Mouse (Mus musculus) midbrain, embryonic 13.5 days (tissue): ENCODE results near the gene Pip5k1a. TPM values are rescaled to one million over a fixed set of nuclear protein-coding genes. Genes with fewer than 3 reads are reported as not detected.
"Not testable (repeated sequence)": the region's sequence is repeated elsewhere in the genome, so short reads cannot be mapped to it uniquely, and the experiment has no call there.

Experiments used
- ATAC-seq: fragments of 200-750 bp; cut with Nextera tagmentation; 2 replicates; pipeline ENCODE4 v1.8.0; 2017; ENCODE audit warnings: mild to moderate bottlenecking, moderate TSS enrichment, moderate library complexity
- H3K27ac ChIP-seq: fragments of 300-500 bp; sonication (generic); 2 replicates; pipeline ENCODE4 v1.5.1; 2015; ENCODE audit warnings: inconsistent platforms, mild to moderate bottlenecking, moderate library complexity
- H3K27me3 ChIP-seq: fragments of 300-500 bp; sonication (generic); 2 replicates; pipeline ENCODE4 v1.6.1; 2015; ENCODE audit warnings: mild to moderate bottlenecking, inconsistent platforms
- H3K36me3 ChIP-seq: fragments of 300-500 bp; sonication (generic); 2 replicates; pipeline ENCODE4 v1.6.1; 2015; ENCODE audit warnings: mild to moderate bottlenecking, inconsistent platforms
- H3K4me1 ChIP-seq: fragments of 300-500 bp; sonication (generic); replicated peaks from 2 replicates; pipeline ENCODE4 v1.6.1; 2015; ENCODE audit warnings: inconsistent platforms
- H3K4me2 ChIP-seq: fragments of 300-500 bp; sonication (generic); replicated peaks from 2 replicates; pipeline ENCODE4 v1.6.1; 2015; ENCODE audit warnings: moderate library complexity, mild to moderate bottlenecking, inconsistent platforms
- H3K4me3 ChIP-seq: fragments of 300-500 bp; sonication (generic); replicated peaks from 2 replicates; pipeline ENCODE4 v1.5.1; 2015; ENCODE audit warnings: mild to moderate bottlenecking, inconsistent platforms
- H3K9ac ChIP-seq: fragments of 300-500 bp; sonication (generic); replicated peaks from 2 replicates; pipeline ENCODE4 v1.6.1; 2015; ENCODE audit warnings: mild to moderate bottlenecking, inconsistent platforms
- H3K9me3 ChIP-seq: fragments of 300-500 bp; sonication (generic); 2 replicates; pipeline ENCODE4 v1.6.1; 2016; ENCODE audit warnings: mild to moderate bottlenecking, inconsistent platforms
- WGBS: fragments of 180-500 bp; shearing (Covaris S2); methylation state at CpG from one replicate; pipeline ENCODE4 v1.1.7; 2015; 5-methylcytosine and 5-hydroxymethylcytosine counted together
- polyA plus RNA-seq: library from polyadenylated mRNA; unstranded; fragments of >200 nt; fragmentation: Nextera tagmentation; extraction: Ambion mirVana; gene quantifications from 2 replicates; pipeline ENCODE4 v1.2.1, GENCODE M21; 2015

Gene Pip5k1a
- polyA plus RNA-seq, 1 experiment from 2014 or later: 20.5 TPM

DNA sequence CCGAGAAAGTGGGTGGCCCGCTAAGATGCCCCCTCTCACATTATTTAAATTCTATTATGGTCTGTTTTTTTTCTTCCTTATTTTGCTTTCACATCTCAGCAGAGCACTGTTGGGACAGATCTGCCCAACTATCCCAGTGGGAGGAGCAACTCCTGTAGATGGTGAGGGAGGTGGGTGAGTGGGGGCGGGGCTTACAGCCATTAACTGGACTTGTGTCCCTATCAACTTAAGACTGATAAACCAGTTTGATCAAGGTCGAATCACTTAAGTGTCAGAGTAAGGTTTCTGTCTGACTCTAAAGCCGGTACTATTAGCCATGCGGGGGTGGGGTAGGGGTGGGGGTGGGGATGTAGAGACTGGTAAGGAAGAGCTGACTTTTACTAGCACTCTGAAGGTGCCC is 28.3 kb upstream of the Pip5k1a start:
- 36% methylated on average over 6 of the region's 6 CpGs for WGBS
- peaks cover 23% of the 10 kb centered on the region for H3K4me1 ChIP-seq
- no peaks in the 10 kb centered on the region for H3K27me3 ChIP-seq
- no peak for ATAC-seq
- peak overlapping the region; percentile 52; the same call in 1 of the 2 replicates for H3K9ac ChIP-seq
- no peaks in the 10 kb centered on the region for H3K9me3 ChIP-seq
- H3K36me3 ChIP-seq: peaks cover 26% of the 10 kb centered on the region
- peak overlapping the region; percentile 57 for H3K4me2 ChIP-seq
- no peak overlapping the region for H3K27ac ChIP-seq
- H3K4me3 ChIP-seq: peak overlapping the region; percentile 38

DNA sequence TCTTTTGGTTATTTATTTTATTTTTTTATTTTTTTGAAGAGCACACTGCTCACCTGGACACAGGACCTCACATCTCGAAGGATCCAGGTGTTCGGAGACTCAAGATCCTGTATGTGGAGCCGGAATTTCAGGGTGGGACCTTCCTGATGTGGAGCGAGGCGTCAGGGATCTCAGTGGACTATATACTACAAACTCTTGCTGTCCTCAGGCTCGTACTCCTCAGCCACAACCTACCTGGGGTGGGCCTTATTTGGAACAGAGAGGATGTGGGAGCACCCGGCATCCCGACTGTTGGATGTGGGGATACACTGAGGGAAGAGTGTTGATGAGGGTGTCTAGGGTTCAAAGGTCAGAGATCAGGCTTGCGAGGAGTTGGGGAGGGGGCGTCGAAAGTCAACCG is 27.4 kb upstream of the Pip5k1a start:
- not testable (repeated sequence) for H3K9ac ChIP-seq, H3K27ac ChIP-seq, H3K27me3 ChIP-seq, H3K4me2 ChIP-seq, H3K9me3 ChIP-seq
- no CpG with 5 or more reads among the region's 12 CpGs for WGBS
- Histone ChIP-seq H3K4me3 (peak overlapping the region; percentile 72; the same call in 1 of the 2 replicates), H3K36me3 (peaks cover 27% of the 10 kb centered on the region), H3K4me1 (peaks cover 23% of the 10 kb centered on the region)
- peak; percentile 72 for ATAC-seq

DNA sequence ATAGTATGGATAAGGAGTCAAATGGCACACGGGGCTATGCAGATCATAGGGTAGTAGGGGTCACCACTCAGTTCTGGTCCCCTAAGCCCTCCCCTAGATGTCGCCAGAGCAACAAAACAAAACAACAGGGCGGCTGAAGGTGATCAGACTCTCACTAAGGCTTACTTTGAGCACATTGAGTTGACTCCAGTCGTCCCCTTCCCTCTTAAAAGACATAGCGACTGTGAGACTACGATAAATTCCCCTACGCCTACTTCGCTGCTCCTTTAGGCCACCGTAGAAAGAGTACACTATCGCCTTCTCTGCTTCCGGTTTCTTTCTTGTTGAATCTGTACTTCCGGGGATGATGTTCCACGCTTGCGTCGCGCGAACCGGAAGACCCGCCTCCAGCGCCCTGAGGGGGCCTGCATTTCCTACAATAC is 27.0 kb upstream of the Pip5k1a start, which contains the start of the genes Scnm1 and Lysmd1:
Gene Scnm1, minus strand, starts transcription at position 332 of the 422 bp plus-strand sequence.
Gene Lysmd1, plus strand, starts transcription at position 409 of the 422 bp plus-strand sequence.
- peak within 1 kb of the TSS; percentile 83 for H3K9ac ChIP-seq
- peak within 1 kb of the TSS; percentile 90 for H3K4me2 ChIP-seq
- WGBS: under 1% methylated on average over 20 of the region's 20 CpGs
- no peaks in the 10 kb centered on the region for H3K9me3 ChIP-seq
- H3K36me3 ChIP-seq: peaks cover 32% of the 10 kb centered on the region
- peak within 1 kb of the TSS; percentile 74 for H3K27ac ChIP-seq
- peak; percentile 95 for ATAC-seq
- peaks cover 23% of the 10 kb centered on the region for H3K4me1 ChIP-seq
- no peaks in the 10 kb centered on the region for H3K27me3 ChIP-seq
- peak within 1 kb of the TSS; percentile 72 for H3K4me3 ChIP-seq

DNA sequence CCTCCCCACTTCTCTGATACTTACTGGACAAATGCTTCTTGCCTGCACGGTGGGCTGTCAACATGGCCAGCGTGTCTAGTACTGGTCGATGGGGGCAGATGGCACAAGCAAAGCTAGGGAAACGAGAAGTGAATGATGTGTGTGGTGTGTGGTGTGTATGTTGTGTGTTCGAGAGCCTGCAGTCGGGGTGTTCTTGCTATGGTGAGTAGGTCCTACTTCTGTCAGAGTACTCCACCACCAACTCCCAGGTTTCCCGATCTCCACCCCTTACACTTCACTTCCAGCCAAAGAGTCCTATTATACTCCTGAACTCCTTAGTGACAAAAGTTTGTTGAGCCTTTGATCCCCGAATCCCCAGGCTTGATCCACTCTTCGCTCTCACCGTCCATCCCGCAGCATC is 26.4 kb upstream of the Pip5k1a start:
- Histone ChIP-seq H3K4me3 (peak overlapping the region; percentile 72), H3K27me3 (no peaks in the 10 kb centered on the region), H3K27ac (peak overlapping the region; percentile 74), H3K9ac (peak overlapping the region; percentile 83), H3K4me2 (peak overlapping the region; percentile 90), H3K36me3 (peaks cover 35% of the 10 kb centered on the region), H3K4me1 (peaks cover 23% of the 10 kb centered on the region), H3K9me3 (no peaks in the 10 kb centered on the region)
- ATAC-seq: peak; percentile 34; the same call in 1 of the 2 replicates
- 60% methylated on average over 11 of the region's 11 CpGs for WGBS

DNA sequence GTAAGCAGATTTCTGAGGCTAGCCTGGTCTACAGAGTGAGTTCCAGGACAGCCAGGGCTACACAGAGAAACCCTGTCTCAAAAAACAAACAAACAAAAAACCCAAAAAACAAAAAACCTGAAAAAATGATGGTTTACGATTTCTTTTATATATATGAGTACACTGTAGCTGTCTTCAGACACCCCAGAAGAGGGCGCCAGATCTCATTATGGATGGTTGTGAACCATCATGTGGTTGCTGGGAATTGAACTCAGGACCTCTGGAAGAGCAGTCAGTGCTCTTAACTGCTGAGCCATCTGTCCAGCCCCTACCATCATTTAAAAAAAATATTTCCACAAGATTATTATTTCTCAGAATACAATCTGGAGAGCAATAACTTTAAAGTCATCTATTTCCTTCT is 25.7 kb upstream of the Pip5k1a start:
- H3K4me3 ChIP-seq, H3K4me2 ChIP-seq, ATAC-seq, H3K27ac ChIP-seq, H3K9ac ChIP-seq, H3K27me3 ChIP-seq, H3K9me3 ChIP-seq: not testable (repeated sequence)
- Histone ChIP-seq H3K4me1 (peaks cover 23% of the 10 kb centered on the region), H3K36me3 (peaks cover 31% of the 10 kb centered on the region)
- WGBS: 88% methylated on average over 2 of the region's 2 CpGs

DNA sequence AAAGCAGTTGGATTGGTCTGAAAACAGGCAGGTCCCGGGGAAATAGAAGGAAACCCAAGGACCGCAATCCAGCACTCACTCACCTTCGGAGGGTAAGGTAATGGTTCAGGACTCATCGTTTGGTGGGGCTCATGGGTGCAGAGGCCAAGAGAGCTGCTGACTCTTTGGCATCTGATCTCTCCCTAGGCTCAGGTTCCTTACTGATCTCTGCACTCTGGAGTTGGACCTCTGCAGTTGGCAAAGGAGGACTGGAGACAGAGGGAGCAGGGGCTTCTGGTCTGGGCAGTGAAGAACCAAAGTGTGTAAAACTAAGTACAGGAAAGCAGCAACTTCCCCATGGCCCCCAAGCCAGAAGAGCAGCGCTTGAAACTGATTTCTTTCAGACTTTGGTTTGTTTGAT is 23.4 kb upstream of the Pip5k1a start:
- no peaks in the 10 kb centered on the region for H3K9me3 ChIP-seq
- no peaks in the 10 kb centered on the region for H3K27me3 ChIP-seq
- peaks cover 12% of the 10 kb centered on the region for H3K4me1 ChIP-seq
- no peak overlapping the region for H3K27ac ChIP-seq
- H3K4me3 ChIP-seq: no peak overlapping the region
- WGBS: 92% methylated on average over 5 of the region's 5 CpGs
- ATAC-seq: no peak
- no peak overlapping the region for H3K4me2 ChIP-seq
- H3K9ac ChIP-seq: no peak overlapping the region
- peaks cover 31% of the 10 kb centered on the region for H3K36me3 ChIP-seq

DNA sequence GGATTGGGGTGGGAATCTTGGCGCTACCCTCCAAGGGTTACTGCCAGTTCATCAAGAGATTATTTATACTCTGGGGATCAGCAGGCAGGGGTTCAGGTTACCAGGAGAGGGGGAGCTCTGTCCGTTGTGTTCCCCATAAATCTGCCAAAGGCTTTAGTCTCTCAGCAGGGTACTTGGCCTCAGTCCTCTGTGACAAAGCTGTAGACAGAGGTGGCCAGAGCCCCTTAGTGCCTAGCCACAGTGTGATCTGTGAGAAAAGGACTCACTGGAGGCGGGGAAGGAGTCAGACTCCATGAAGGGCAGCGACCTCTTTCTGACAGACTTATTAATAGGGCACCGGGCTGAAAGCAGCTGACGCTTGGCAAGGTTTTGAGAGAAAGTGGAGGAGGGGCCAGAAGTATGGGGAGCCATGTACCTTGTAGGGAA is 22.5 kb upstream of the Pip5k1a start:
- Histone ChIP-seq H3K27me3 (no peaks in the 10 kb centered on the region), H3K4me3 (no peak overlapping the region), H3K27ac (no peak overlapping the region), H3K36me3 (peaks cover 31% of the 10 kb centered on the region), H3K4me1 (peaks cover 11% of the 10 kb centered on the region), H3K9ac (no peak overlapping the region; the same call in 1 of the 2 replicates), H3K4me2 (no peak overlapping the region), H3K9me3 (no peaks in the 10 kb centered on the region)
- no peak for ATAC-seq
- 50% methylated on average over 6 of the region's 6 CpGs for WGBS

DNA sequence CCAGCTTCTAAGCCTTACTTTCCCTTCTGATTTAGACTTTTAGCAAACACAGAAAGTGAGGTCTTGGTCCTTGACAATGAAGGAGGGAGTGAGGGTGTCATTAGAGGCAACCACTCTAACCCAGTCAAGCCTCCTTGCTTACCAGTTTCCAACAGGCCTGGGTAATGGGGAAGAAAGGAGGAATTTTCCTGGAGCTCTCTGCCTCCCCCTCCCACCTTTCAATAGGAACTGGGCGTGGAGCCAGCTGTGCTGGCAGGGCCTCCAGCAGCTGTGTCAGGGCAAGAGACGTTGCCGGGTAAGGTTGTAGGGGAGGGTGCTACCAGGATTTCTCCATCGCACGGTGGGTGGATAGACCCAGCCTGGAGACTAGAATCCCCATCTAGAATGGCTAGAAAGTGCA is 18.2 kb upstream of the Pip5k1a start:
- no peak overlapping the region for H3K4me2 ChIP-seq
- whole genome bisulfite sequencing: 46% methylated on average over 5 of the region's 5 CpGs
- H3K9me3 ChIP-seq: no peaks in the 10 kb centered on the region
- H3K27ac ChIP-seq: 0 out of 2 replicates have a peak overlapping the region, but pooled peaks have one; percentile 19
- no peak overlapping the region for H3K4me3 ChIP-seq
- 0 out of 2 replicates have a peak, but pooled peaks cover 3% of the 10 kb centered on the region for H3K4me1 ChIP-seq
- ATAC-seq: no peak
- H3K27me3 ChIP-seq: no peaks in the 10 kb centered on the region
- H3K36me3 ChIP-seq: peaks cover 48% of the 10 kb centered on the region
- no peak overlapping the region for H3K9ac ChIP-seq

DNA sequence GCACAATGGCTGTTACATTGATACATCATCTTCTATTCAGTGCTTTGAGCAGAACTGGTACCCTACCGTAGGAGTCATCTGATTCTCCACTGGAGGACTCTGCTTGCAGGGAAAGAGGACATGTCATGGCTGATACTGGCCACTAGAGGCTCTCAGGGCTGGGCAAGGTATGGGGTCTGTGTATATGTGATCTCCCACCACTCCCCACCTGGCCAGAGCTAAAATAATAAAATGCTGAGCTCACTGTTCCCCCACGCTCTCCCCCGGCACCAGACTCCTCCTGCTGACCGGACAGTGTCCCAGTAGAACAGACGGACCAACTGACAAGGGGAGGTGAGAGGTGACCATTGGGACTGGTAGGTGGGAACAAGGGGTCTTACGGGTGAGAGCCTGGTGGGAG is 17.5 kb upstream of the Pip5k1a start, which contains the start of gene Tmod4:
Gene Tmod4, plus strand, starts transcription at position 231 of the 400 bp plus-strand sequence.
- Histone ChIP-seq H3K4me1 (0 out of 2 replicates have a peak, but pooled peaks cover 3% of the 10 kb centered on the region), H3K36me3 (peaks cover 48% of the 10 kb centered on the region), H3K27me3 (no peaks in the 10 kb centered on the region), H3K9me3 (no peaks in the 10 kb centered on the region), H3K4me2 (no peak within 1 kb of the TSS), H3K27ac (0 out of 2 replicates have a peak within 1 kb of the TSS, but pooled peaks have one; percentile 19), H3K4me3 (no peak within 1 kb of the TSS), H3K9ac (no peak within 1 kb of the TSS)
- ATAC-seq: peak; percentile 59
- WGBS: 72% methylated on average over 6 of the region's 6 CpGs

DNA sequence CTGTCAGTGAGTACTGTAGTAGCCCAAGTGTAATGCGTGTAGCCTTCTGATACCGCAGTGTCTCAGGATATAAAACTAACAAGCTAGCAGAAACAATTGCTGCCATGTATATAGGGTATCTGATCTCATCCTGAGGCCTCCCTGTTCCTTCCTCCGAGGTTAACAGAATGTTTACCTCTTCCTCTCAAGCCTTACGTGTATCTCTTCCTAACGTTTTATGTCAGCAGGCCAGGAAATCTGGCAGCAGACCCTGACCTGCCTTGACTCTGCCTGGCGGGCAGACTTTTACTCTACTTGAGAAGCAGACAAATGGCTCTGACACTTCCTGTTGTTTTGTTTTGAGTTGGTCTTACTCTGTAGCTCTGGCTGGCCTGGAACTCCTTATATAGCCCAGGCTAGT is 14.8 kb upstream of the Pip5k1a start:
- Histone ChIP-seq H3K9ac (no peak overlapping the region), H3K4me1 (0 out of 2 replicates have a peak, but pooled peaks cover 3% of the 10 kb centered on the region), H3K27me3 (no peaks in the 10 kb centered on the region), H3K4me3 (no peak overlapping the region), H3K27ac (no peak overlapping the region), H3K36me3 (peaks cover 62% of the 10 kb centered on the region), H3K9me3 (no peaks in the 10 kb centered on the region), H3K4me2 (no peak overlapping the region)
- no peak for ATAC-seq
- WGBS: 84% methylated on average over 6 of the region's 6 CpGs

DNA sequence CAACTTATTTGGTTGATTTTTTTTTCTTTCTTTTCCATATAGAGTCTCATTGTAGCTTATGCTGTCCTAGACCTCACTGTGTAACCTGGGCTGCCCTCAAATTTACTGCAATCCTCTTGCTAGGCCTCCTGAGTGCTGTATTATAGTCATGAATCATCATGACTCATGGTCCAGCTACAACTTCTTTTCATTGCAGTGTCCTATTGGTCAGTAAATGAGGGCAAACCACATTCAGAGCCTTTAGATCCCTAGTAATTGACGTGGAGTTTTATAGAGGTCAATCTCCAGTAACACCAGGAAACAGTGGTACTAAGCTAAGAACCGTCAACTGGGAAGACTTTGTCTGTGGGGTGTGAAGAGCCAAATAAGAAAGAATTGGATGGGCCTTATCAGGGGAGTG is 11.0 kb upstream of the Pip5k1a start:
- Histone ChIP-seq H3K36me3 (peaks cover 74% of the 10 kb centered on the region), H3K27ac (no peak overlapping the region)
- WGBS: 95% methylated on average over 2 of the region's 2 CpGs

DNA sequence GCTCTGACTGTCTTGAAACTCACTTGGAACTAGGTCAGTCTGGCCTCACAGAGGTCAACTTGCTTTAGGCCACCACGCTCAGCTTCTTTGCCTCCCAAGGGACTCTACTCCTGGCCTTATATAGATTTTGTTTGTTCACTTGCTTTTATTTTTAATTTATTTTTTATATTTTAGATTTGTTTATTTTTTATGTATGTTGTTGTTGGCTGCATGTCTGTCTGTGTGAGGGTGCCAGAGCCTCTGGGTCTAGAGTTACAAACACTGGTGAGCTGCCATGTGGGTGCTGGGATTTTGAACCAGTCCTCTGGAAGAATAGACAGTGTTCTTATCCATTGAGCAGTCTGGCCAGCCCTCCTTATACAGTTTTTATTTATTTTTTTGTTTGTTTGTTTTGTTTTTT is 6.0 kb upstream of the Pip5k1a start:
- Histone ChIP-seq H3K27ac (no peak overlapping the region), H3K36me3 (peaks cover 25% of the 10 kb centered on the region), H3K4me1 (peaks cover 19% of the 10 kb centered on the region), H3K4me3 (peak overlapping the region; percentile 82; the same call in 1 of the 2 replicates), H3K9ac (peak overlapping the region; percentile 36; the same call in 1 of the 2 replicates), H3K27me3 (no peaks in the 10 kb centered on the region), H3K9me3 (no peaks in the 10 kb centered on the region), H3K4me2 (peak overlapping the region; percentile 52; the same call in 1 of the 2 replicates)
- 96% methylated on average over 1 of the region's 1 CpGs for WGBS
- no peak for ATAC-seq

More for the DNA sequence above, 11.0 kb upstream of the Pip5k1a start:
- ATAC-seq: no peak
- H3K9me3 ChIP-seq: no peaks in the 10 kb centered on the region
- no peak overlapping the region for H3K9ac ChIP-seq
- no peak overlapping the region for H3K4me3 ChIP-seq
- H3K27me3 ChIP-seq: no peaks in the 10 kb centered on the region
- no peak overlapping the region for H3K4me2 ChIP-seq
- peaks cover 9% of the 10 kb centered on the region for H3K4me1 ChIP-seq
